Mouse (Mus musculus) liver, embryonic 12.5 days (tissue): ENCODE measurements at regions not wholly inside any gene's neighbourhood (a gene's known extent, or its start where the extent isn't known, plus 50 kb on each side); places are given as distances from the start of the nearest gene placed in this dataset.

ENCODE experiments used
- ATAC-seq: fragments of 200-750 bp; cut with Nextera tagmentation; 2 replicates; pipeline ENCODE4 v1.8.0; 2017; ENCODE audit warnings: moderate number of reproducible peaks, mild to moderate bottlenecking, moderate library complexity
- H3K27ac ChIP-seq: fragments of 300-500 bp; sonication (generic); 2 replicates; pipeline ENCODE4 v1.5.1; 2016; ENCODE audit warnings: mild to moderate bottlenecking
- H3K27me3 ChIP-seq: fragments of 300-500 bp; sonication (generic); replicated peaks from 2 replicates; pipeline ENCODE4 v1.6.1; 2016; ENCODE audit warnings: mild to moderate bottlenecking, moderate library complexity
- H3K36me3 ChIP-seq: fragments of 300-500 bp; sonication (generic); 2 replicates; pipeline ENCODE4 v1.6.1; 2016; ENCODE audit warnings: mild to moderate bottlenecking, moderate library complexity
- H3K4me1 ChIP-seq: fragments of 300-500 bp; sonication (generic); 2 replicates; pipeline ENCODE4 v1.6.1; 2016
- H3K4me2 ChIP-seq: fragments of 300-500 bp; sonication (generic); 2 replicates; pipeline ENCODE4 v1.6.1; 2016; ENCODE audit warnings: mild to moderate bottlenecking, moderate library complexity
- H3K4me3 ChIP-seq: fragments of 300-500 bp; sonication (generic); 2 replicates; pipeline ENCODE4 v1.5.1; 2016; ENCODE audit warnings: mild to moderate bottlenecking, moderate library complexity
- H3K9ac ChIP-seq: fragments of 300-500 bp; sonication (generic); 2 replicates; pipeline ENCODE4 v1.6.1; 2016; ENCODE audit warnings: mild to moderate bottlenecking, moderate library complexity
- H3K9me3 ChIP-seq: fragments of 300-500 bp; sonication (generic); replicated peaks from 2 replicates; pipeline ENCODE4 v1.6.1; 2016; ENCODE audit warnings: mild to moderate bottlenecking, moderate library complexity
- WGBS: fragments of 180-500 bp; shearing (Covaris S2); methylation state at CpG from one replicate; pipeline ENCODE4 v1.1.7; 2016; ENCODE audit not compliant: insufficient replicate concordance; 5-methylcytosine and 5-hydroxymethylcytosine counted together

GRCm38 (mm10) chr9:61028775-61029401, 234.5 kb downstream of the Uaca start:
- Histone ChIP-seq H3K4me3 (no peak overlapping the region), H3K4me1 (peaks cover 14% of the 10 kb centered on the region), H3K9ac (no peak overlapping the region), H3K4me2 (no peak overlapping the region), H3K9me3 (no peaks in the 10 kb centered on the region), H3K36me3 (no peaks in the 10 kb centered on the region), H3K27me3 (peaks cover 26% of the 10 kb centered on the region), H3K27ac (no peak overlapping the region)
- no peak for ATAC-seq
- WGBS = 70% methylated on average over 12 of the region's 12 CpGs

GRCm38 (mm10) chr9:61031699-61032447, 237.5 kb downstream of the Uaca start:
- H3K9ac ChIP-seq = no peak overlapping the region
- no peak overlapping the region for H3K27ac ChIP-seq
- no peak overlapping the region for H3K4me3 ChIP-seq
- no peak for ATAC-seq
- H3K27me3 ChIP-seq = peaks cover 21% of the 10 kb centered on the region
- H3K4me2 ChIP-seq = peak overlapping the region; percentile 38
- no peaks in the 10 kb centered on the region for H3K36me3 ChIP-seq
- no peaks in the 10 kb centered on the region for H3K9me3 ChIP-seq
- peaks cover 17% of the 10 kb centered on the region for H3K4me1 ChIP-seq
- 36% methylated on average over 26 of the region's 26 CpGs for whole genome bisulfite sequencing

- peaks cover 16% of the 10 kb centered on the region for H3K27me3 ChIP-seq
- no peaks in the 10 kb centered on the region for H3K9me3 ChIP-seq
- H3K36me3 ChIP-seq = no peaks in the 10 kb centered on the region
- no peak overlapping the region for H3K4me3 ChIP-seq
- H3K9ac ChIP-seq = no peak overlapping the region
- ATAC-seq = no peak
- H3K4me1 ChIP-seq = peaks cover 17% of the 10 kb centered on the region
- WGBS = 72% methylated on average over 23 of the region's 23 CpGs
- no peak overlapping the region for H3K27ac ChIP-seq
- H3K4me2 ChIP-seq = peak overlapping the region; percentile 38; the same call in 1 of the 2 replicates
These were observed 238.4 kb downstream of the Uaca start for GRCm38 (mm10) chr9:61032448-61033433.

- no peaks in the 10 kb centered on the region for H3K36me3 ChIP-seq
- H3K27me3 ChIP-seq = peaks cover 19% of the 10 kb centered on the region
- H3K27ac ChIP-seq = no peak overlapping the region
- no peak overlapping the region for H3K9ac ChIP-seq
- H3K4me3 ChIP-seq = no peak overlapping the region
- peaks cover 17% of the 10 kb centered on the region for H3K4me1 ChIP-seq
- H3K9me3 ChIP-seq = no peaks in the 10 kb centered on the region
- no peak for ATAC-seq
- 67% methylated on average over 9 of the region's 9 CpGs for WGBS
- no peak overlapping the region for H3K4me2 ChIP-seq
These were observed 239.3 kb downstream of the Uaca start for GRCm38 (mm10) chr9:61033593-61033992.

GRCm38 (mm10) chr9:61042063-61042462, 247.7 kb downstream of the Uaca start:
- no peak overlapping the region for H3K4me2 ChIP-seq
- H3K4me1 ChIP-seq = no peaks in the 10 kb centered on the region
- ATAC-seq = no peak
- H3K27ac ChIP-seq = no peak overlapping the region
- H3K9me3 ChIP-seq = no peaks in the 10 kb centered on the region
- H3K36me3 ChIP-seq = no peaks in the 10 kb centered on the region
- 21% methylated on average over 2 of the region's 2 CpGs for WGBS
- H3K9ac ChIP-seq = no peak overlapping the region
- H3K4me3 ChIP-seq = no peak overlapping the region
- H3K27me3 ChIP-seq = peaks cover 8% of the 10 kb centered on the region; the same call in 1 of the 2 replicates

GRCm38 (mm10) chr9:61044983-61045382, 250.6 kb downstream of the Uaca start:
- WGBS = 66% methylated on average over 14 of the region's 14 CpGs
- no peak overlapping the region for H3K27ac ChIP-seq
- H3K27me3 ChIP-seq = peaks cover 7% of the 10 kb centered on the region; the same call in 1 of the 2 replicates
- H3K4me1 ChIP-seq = no peaks in the 10 kb centered on the region
- no peak overlapping the region for H3K4me2 ChIP-seq
- H3K4me3 ChIP-seq = no peak overlapping the region
- no peak overlapping the region for H3K9ac ChIP-seq
- ATAC-seq = no peak
- no peaks in the 10 kb centered on the region for H3K36me3 ChIP-seq
- H3K9me3 ChIP-seq = no peaks in the 10 kb centered on the region

- Histone ChIP-seq H3K9ac (no peak overlapping the region), H3K27me3 (peaks cover 7% of the 10 kb centered on the region; the same call in 1 of the 2 replicates), H3K27ac (no peak overlapping the region), H3K9me3 (no peaks in the 10 kb centered on the region), H3K36me3 (no peaks in the 10 kb centered on the region), H3K4me1 (no peaks in the 10 kb centered on the region), H3K4me3 (no peak overlapping the region), H3K4me2 (no peak overlapping the region)
- WGBS = 19% methylated on average over 7 of the region's 7 CpGs
- no peak for ATAC-seq
These were observed 252.2 kb downstream of the Uaca start for GRCm38 (mm10) chr9:61046517-61046916.

GRCm38 (mm10) chr9:61047289-61047688, 252.9 kb downstream of the Uaca start:
- Histone ChIP-seq H3K27me3 (peaks cover 7% of the 10 kb centered on the region; the same call in 1 of the 2 replicates), H3K9ac (no peak overlapping the region)
- ATAC-seq = no peak

GRCm38 (mm10) chr9:61048576-61048975, 254.2 kb downstream of the Uaca start:
- Histone ChIP-seq H3K36me3 (no peaks in the 10 kb centered on the region), H3K27ac (no peak overlapping the region), H3K4me3 (no peak overlapping the region), H3K4me1 (no peaks in the 10 kb centered on the region), H3K9me3 (no peaks in the 10 kb centered on the region), H3K27me3 (peaks cover 7% of the 10 kb centered on the region; the same call in 1 of the 2 replicates), H3K4me2 (no peak overlapping the region), H3K9ac (no peak overlapping the region)
- WGBS = 76% methylated on average over 15 of the region's 15 CpGs
- ATAC-seq = no peak

More at GRCm38 (mm10) chr9:61047289-61047688, 252.9 kb downstream of the Uaca start:
- Histone ChIP-seq H3K36me3 (no peaks in the 10 kb centered on the region), H3K4me1 (no peaks in the 10 kb centered on the region), H3K9me3 (no peaks in the 10 kb centered on the region), H3K4me2 (no peak overlapping the region), H3K4me3 (no peak overlapping the region), H3K27ac (no peak overlapping the region)
- WGBS = 78% methylated on average over 11 of the region's 11 CpGs

GRCm38 (mm10) chr9:61052621-61053020, 258.3 kb downstream of the Uaca start:
- 82% methylated on average over 12 of the region's 12 CpGs for WGBS
- Histone ChIP-seq H3K27ac (no peak overlapping the region), H3K27me3 (peaks cover 14% of the 10 kb centered on the region), H3K9me3 (no peaks in the 10 kb centered on the region), H3K36me3 (no peaks in the 10 kb centered on the region), H3K4me2 (no peak overlapping the region), H3K4me3 (no peak overlapping the region), H3K9ac (no peak overlapping the region), H3K4me1 (peaks cover 17% of the 10 kb centered on the region)
- no peak for ATAC-seq

- no peak overlapping the region for H3K4me3 ChIP-seq
- H3K4me1 ChIP-seq = peaks cover 17% of the 10 kb centered on the region
- 9% methylated on average over 3 of the region's 3 CpGs for WGBS
- H3K36me3 ChIP-seq = no peaks in the 10 kb centered on the region
- H3K9me3 ChIP-seq = 0 out of 2 replicates have a peak, but pooled peaks cover 2% of the 10 kb centered on the region
- no peak overlapping the region for H3K4me2 ChIP-seq
- ATAC-seq = peak; percentile 37
- peaks cover 14% of the 10 kb centered on the region for H3K27me3 ChIP-seq
- H3K27ac ChIP-seq = no peak overlapping the region
- H3K9ac ChIP-seq = no peak overlapping the region
These were observed 260.1 kb downstream of the Uaca start for GRCm38 (mm10) chr9:61054427-61054826.
